Comparison of ENCODE assay signal across 8 mouse cellular contexts in genomic region chr5:123068115-123068514, GRCm38 (mm10). TPM values are rescaled to one million over a fixed set of nuclear protein-coding genes. Genes with fewer than 3 reads are reported as not detected.
DNase-seq lines count a peak whose midpoint lies in the region.

TSS of gene Tmem120b (plus strand) at chr5:123068415.

- DNase-seq in layer of hippocampus, adult 8-10 months (ENCODE audit: low spot score in 2 of 2), result no peak
- DNase-seq in layer of hippocampus, adult 11-12 months (ENCODE audit: low spot score), result no peak
- no peak for DNase-seq in adrenal gland, postnatal 4 days (ENCODE audit: low spot score in 2 of 2)
- DNase-seq in gastrocnemius, postnatal 4 days (ENCODE audit: low spot score in 2 of 2), result no peak
- no peak for DNase-seq in left cerebral cortex, postnatal 36 days (ENCODE audit: low spot score in 2 of 2)
- no peak for DNase-seq in embryo, embryonic 10 days (ENCODE audit: low spot score)
- no peak for DNase-seq in kidney, postnatal 25 days
- DNase-seq in thymus, postnatal 25 days, result no peak

- intact Hi-C loops in left cerebral cortex, postnatal 36 days (cut with DNase I), result loop anchor here (5.0 kb wide), 1 partner anchor 64 kb away; the partner anchor contains the start of gene Rhof

RNA-seq across cellular contexts. Expression of gene Tmem120b, which starts in this region (rescaled TPM):
- total RNA-seq in layer of hippocampus, adult 8-10 months (2022), result 10 to 100 TPM; 15.4 to 22.0 (median 18.7) TPM
- total RNA-seq in adrenal gland, postnatal 4 days (2021), result 10 to 100 TPM; 11.4 to 12.2 TPM
- 10 to 100 TPM; 24.0 to 25.9 TPM for total RNA-seq in gastrocnemius, postnatal 4 days (2021)
- total RNA-seq in left cerebral cortex, postnatal 36 days (2021), result 10 to 100 TPM; 13.2 to 17.7 TPM
